Mouse (Mus musculus) liver, adult 2 months (tissue): ENCODE measurements around the gene Slc5a3. TPM values are rescaled to one million over a fixed set of nuclear protein-coding genes. Genes with fewer than 3 reads are reported as not detected.

Source experiments
- DNase-seq: peaks from one replicate; pipeline ENCODE4 v3.0.0-alpha.2; 2011; ENCODE audit warnings: low read depth, low spot score; ENCODE audit errors: extremely low read depth
- H3K27ac ChIP-seq: fragments of 200-500 bp; replicated peaks from 2 replicates; pipeline ENCODE4 v1.5.1; 2012; ENCODE audit warnings: low read depth, mild to moderate bottlenecking, control low read depth, inconsistent platforms, low read length; ENCODE audit not compliant: insufficient read depth
- H3K27me3 ChIP-seq: fragments of 200-500 bp; 2 replicates; pipeline ENCODE4 v1.6.1; 2012; ENCODE audit warnings: mild to moderate bottlenecking, moderate library complexity, low read length, inconsistent platforms; ENCODE audit not compliant: control insufficient read depth, insufficient read depth
- H3K36me3 ChIP-seq: fragments of 200-500 bp; 2 replicates; pipeline ENCODE4 v1.6.1; 2012; ENCODE audit warnings: low read length, inconsistent platforms; ENCODE audit not compliant: control insufficient read depth, insufficient read depth
- H3K4me1 ChIP-seq: fragments of 200-500 bp; 2 replicates; pipeline ENCODE4 v1.6.1; 2011; ENCODE audit warnings: low read length; ENCODE audit not compliant: control insufficient read depth, insufficient read depth
- H3K4me3 ChIP-seq: fragments of 200-500 bp; 2 replicates; pipeline ENCODE4 v1.5.1; 2011; ENCODE audit warnings: low read depth, mild to moderate bottlenecking, control low read depth, low read length, moderate library complexity; ENCODE audit not compliant: insufficient read depth
- H3K79me2 ChIP-seq: fragments of 200-500 bp; 2 replicates; pipeline ENCODE4 v1.6.1; 2012; ENCODE audit warnings: inconsistent platforms, mild to moderate bottlenecking, low read length, moderate library complexity; ENCODE audit not compliant: control insufficient read depth, insufficient read depth
- H3K9ac ChIP-seq: fragments of 200-500 bp; 2 replicates; pipeline ENCODE4 v1.6.1; 2012; ENCODE audit warnings: low read depth, mild to moderate bottlenecking, control low read depth, inconsistent platforms, low read length
- CTCF ChIP-seq: fragments of 200-500 bp; IDR thresholded peaks from 2 replicates; pipeline ENCODE4 v1.5.1; 2011; ENCODE audit warnings: low read depth, low read length, control low read depth
- POLR2A ChIP-seq: fragments of 200-500 bp; IDR thresholded peaks from 2 replicates; pipeline ENCODE4 v1.6.1; 2011; ENCODE audit warnings: low read length, control low read depth; ENCODE audit not compliant: insufficient read depth; ENCODE audit errors: extremely low read depth
- WGBS: fragments of 180-500 bp; shearing (Covaris S2); methylation state at CpG from one replicate; pipeline ENCODE4 v1.1.7; 2018; 5-methylcytosine and 5-hydroxymethylcytosine counted together
- polyA plus RNA-seq: library from polyadenylated mRNA; depleted of rRNA; stranded (reverse); fragments of >200 nt; gene quantifications from 2 replicates; pipeline ENCODE4 v1.2.3, GENCODE M21; 2012
- total RNA-seq: library from RNA; depleted of rRNA; stranded (reverse); fragments of >200 nt; gene quantifications from 2 replicates; pipeline ENCODE4 v1.2.3, GENCODE M21; 2014

Gene Slc5a3
- total and polyA plus RNA-seq, 2 experiments = 0.53 to 3.8 TPM

GRCm38 (mm10) chr16:92076797-92077196, 18.7 kb downstream of the Slc5a3 start:
- peak overlapping the region; percentile 78 for H3K27ac ChIP-seq
- H3K9ac ChIP-seq = peak overlapping the region; percentile 47; the same call in 1 of the 2 replicates
- H3K4me1 ChIP-seq = peaks cover 7% of the 10 kb centered on the region
- no peak overlapping the region for H3K4me3 ChIP-seq
- no peaks in the 10 kb centered on the region for H3K27me3 ChIP-seq
- peak; percentile 96 for DNase-seq
- peaks cover 10% of the 10 kb centered on the region; the same call in 1 of the 2 replicates for H3K79me2 ChIP-seq
- no peaks in the 10 kb centered on the region for H3K36me3 ChIP-seq
- 29% methylated on average over 8 of the region's 8 CpGs for WGBS
- no peak for TF ChIP-seq POLR2A
- TF ChIP-seq CTCF = no peak

DNA sequence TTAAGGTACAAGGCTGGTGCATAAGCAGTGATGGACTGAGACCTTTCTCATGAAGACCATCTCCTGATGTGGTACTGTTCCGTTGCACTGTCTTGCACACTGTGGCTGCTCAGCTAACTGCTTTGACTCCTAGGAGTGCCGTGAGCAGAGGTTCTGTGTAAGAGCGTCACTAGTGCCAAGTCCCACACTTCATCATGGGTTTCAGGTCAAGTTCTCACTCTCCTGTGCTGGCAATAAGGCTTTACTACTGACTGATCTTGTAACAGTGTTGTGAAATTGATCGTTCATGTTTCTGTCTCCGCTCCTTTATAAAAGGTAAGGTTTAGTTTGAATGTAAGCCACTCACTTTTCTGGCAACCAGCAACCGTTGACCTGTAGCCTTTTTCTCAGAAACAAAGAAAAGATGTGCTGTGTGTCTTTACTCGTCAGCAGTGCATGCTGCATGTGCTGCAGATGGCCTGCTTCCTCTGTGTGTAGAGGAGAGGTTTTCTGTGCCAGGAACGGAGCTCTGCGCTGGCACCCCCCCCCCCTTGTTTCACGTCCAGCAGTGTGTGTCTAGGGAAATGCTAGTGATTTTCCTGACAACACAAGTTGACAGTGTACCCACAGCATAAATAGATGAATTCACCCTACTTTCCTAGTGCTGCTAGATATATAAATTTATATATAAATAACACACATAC, 25.8 kb downstream of the Slc5a3 start:
- WGBS = 57% methylated on average over 10 of the region's 10 CpGs
- TF ChIP-seq CTCF (no peak), POLR2A (no peak)
- Histone ChIP-seq H3K27ac (no peak overlapping the region), H3K27me3 (no peaks in the 10 kb centered on the region), H3K4me3 (no peak overlapping the region), H3K79me2 (no peaks in the 10 kb centered on the region; the same call in 1 of the 2 replicates), H3K4me1 (peaks cover 4% of the 10 kb centered on the region; the same call in 1 of the 2 replicates), H3K36me3 (no peaks in the 10 kb centered on the region), H3K9ac (no peak overlapping the region)
- peak; percentile 58 for DNase-seq

DNA sequence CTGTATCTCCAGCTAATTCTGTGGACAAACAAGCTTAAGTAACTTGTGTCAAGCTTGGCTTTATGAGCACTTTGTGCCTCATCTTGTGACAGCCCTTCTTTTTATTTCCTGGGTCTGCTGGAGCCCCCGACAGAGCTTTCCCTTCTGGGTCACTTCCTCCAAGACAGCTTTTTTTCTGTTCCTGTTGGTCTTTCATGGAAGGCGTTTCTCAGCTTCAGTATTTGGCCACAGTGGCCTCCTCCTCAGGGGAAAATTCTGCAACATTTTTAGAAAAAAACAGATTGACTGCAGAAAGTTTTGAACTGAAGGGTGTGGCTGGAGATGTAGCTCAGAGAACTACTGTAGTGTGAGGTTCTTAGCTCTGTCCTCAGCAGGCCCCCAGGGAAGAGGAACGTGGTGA, 31.1 kb downstream of the Slc5a3 start:
- Histone ChIP-seq H3K79me2 (peaks cover 3% of the 10 kb centered on the region; the same call in 1 of the 2 replicates), H3K4me3 (no peak overlapping the region), H3K36me3 (no peaks in the 10 kb centered on the region), H3K27ac (no peak overlapping the region), H3K27me3 (no peaks in the 10 kb centered on the region), H3K4me1 (0 out of 2 replicates have a peak, but pooled peaks cover 2% of the 10 kb centered on the region), H3K9ac (no peak overlapping the region)
- 70% methylated on average over 3 of the region's 3 CpGs for WGBS
- TF ChIP-seq CTCF = no peak
- no peak for TF ChIP-seq POLR2A
- DNase-seq = no peak

DNA sequence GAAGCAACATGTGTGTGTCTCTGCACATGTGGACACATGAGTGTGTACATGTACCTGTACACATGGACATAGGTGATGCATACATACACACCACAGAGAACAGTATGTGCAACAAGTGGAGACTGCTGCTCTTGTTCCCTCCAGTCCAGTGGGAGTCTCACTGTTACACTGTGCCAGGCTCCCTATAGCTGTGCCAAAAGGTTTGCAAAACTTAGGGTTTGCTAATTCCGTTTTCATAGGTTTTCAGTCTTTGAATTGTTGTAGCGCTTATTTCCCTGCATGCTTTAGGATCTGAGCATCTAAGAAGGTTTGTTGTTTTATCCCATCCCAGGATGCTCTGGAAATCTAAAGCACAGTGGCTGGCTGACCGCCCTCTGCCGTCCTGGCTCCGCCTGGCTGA, 33.8 kb downstream of the Slc5a3 start:
- Histone ChIP-seq H3K4me3 (no peak overlapping the region), H3K9ac (no peak overlapping the region), H3K27me3 (no peaks in the 10 kb centered on the region), H3K79me2 (peaks cover 3% of the 10 kb centered on the region; the same call in 1 of the 2 replicates), H3K4me1 (no peaks in the 10 kb centered on the region), H3K36me3 (0 out of 2 replicates have a peak, but pooled peaks cover 2% of the 10 kb centered on the region), H3K27ac (no peak overlapping the region)
- TF ChIP-seq CTCF (no peak), POLR2A (no peak)
- WGBS = 77% methylated on average over 5 of the region's 5 CpGs
- no peak for DNase-seq

- no peak overlapping the region for H3K4me3 ChIP-seq
- H3K27me3 ChIP-seq = no peaks in the 10 kb centered on the region
- no peaks in the 10 kb centered on the region for H3K4me1 ChIP-seq
- TF ChIP-seq POLR2A = no peak
- TF ChIP-seq CTCF = no peak
- no peak for DNase-seq
- H3K9ac ChIP-seq = no peak overlapping the region
- 91% methylated on average over 10 of the region's 10 CpGs for WGBS
- H3K27ac ChIP-seq = no peak overlapping the region
- H3K79me2 ChIP-seq = no peaks in the 10 kb centered on the region; the same call in 1 of the 2 replicates
- peaks cover 8% of the 10 kb centered on the region for H3K36me3 ChIP-seq
Observed at GRCm38 (mm10) chr16:92098351-92099051, 40.4 kb downstream of the Slc5a3 start.
